Mouse (Mus musculus) neural tube, embryonic 10.5 days (tissue): ENCODE data around the gene Grik4.

Experiments
- DNase-seq: peaks from one replicate; pipeline ENCODE4 v3.0.0-alpha.2; 2017; ENCODE audit warnings: low spot score; ENCODE audit errors: extremely low spot score

Grik4 gene

GRCm38 (mm10) chr9:42674017-42674412 lies 270.3 kb downstream of the Grik4 start:
- no peak for DNase-seq

GRCm38 (mm10) chr9:42673385-42674016 lies 270.8 kb downstream of the Grik4 start:
- DNase-seq = peak; percentile 21

GRCm38 (mm10) chr9:42672982-42673381 lies 271.3 kb downstream of the Grik4 start:
- no peak for DNase-seq

- no peak for DNase-seq
Observed at GRCm38 (mm10) chr9:42670619-42671018, 273.7 kb downstream of the Grik4 start.

GRCm38 (mm10) chr9:42661481-42661880 lies 282.8 kb downstream of the Grik4 start:
- DNase-seq = no peak

GRCm38 (mm10) chr9:42652756-42653155 lies 291.5 kb downstream of the Grik4 start:
- peak; percentile 52 for DNase-seq

GRCm38 (mm10) chr9:42652309-42652708 lies 292.0 kb downstream of the Grik4 start:
- no peak for DNase-seq

GRCm38 (mm10) chr9:42649872-42650271 lies 294.4 kb downstream of the Grik4 start:
- DNase-seq = no peak

GRCm38 (mm10) chr9:42648051-42648450 lies 296.2 kb downstream of the Grik4 start:
- no peak for DNase-seq

GRCm38 (mm10) chr9:42647596-42647995 lies 296.7 kb downstream of the Grik4 start:
- DNase-seq = no peak

- DNase-seq = no peak
Observed at GRCm38 (mm10) chr9:42646821-42647220, 297.5 kb downstream of the Grik4 start.

- no peak for DNase-seq
Observed at GRCm38 (mm10) chr9:42645161-42645560, 299.1 kb downstream of the Grik4 start.

GRCm38 (mm10) chr9:42642821-42643220 lies 301.5 kb downstream of the Grik4 start:
- no peak for DNase-seq

- no peak for DNase-seq
Observed at GRCm38 (mm10) chr9:42641550-42642117, 302.7 kb downstream of the Grik4 start.

GRCm38 (mm10) chr9:42636446-42636845 lies 307.8 kb downstream of the Grik4 start:
- DNase-seq = no peak

GRCm38 (mm10) chr9:42631479-42631878 lies 312.8 kb downstream of the Grik4 start:
- no peak for DNase-seq

GRCm38 (mm10) chr9:42627634-42628033 lies 316.7 kb downstream of the Grik4 start:
- DNase-seq = no peak

- no peak for DNase-seq
Observed at GRCm38 (mm10) chr9:42627146-42627545, 317.1 kb downstream of the Grik4 start.

GRCm38 (mm10) chr9:42626226-42626775 lies 318.0 kb downstream of the Grik4 start:
- no peak for DNase-seq

GRCm38 (mm10) chr9:42614409-42614808 lies 329.9 kb downstream of the Grik4 start:
- DNase-seq = no peak

- DNase-seq = no peak
Observed at GRCm38 (mm10) chr9:42613827-42614226, 330.5 kb downstream of the Grik4 start.

- DNase-seq = no peak
Observed at GRCm38 (mm10) chr9:42612482-42612991, 331.8 kb downstream of the Grik4 start.

- no peak for DNase-seq
Observed at GRCm38 (mm10) chr9:42601445-42601844, 342.8 kb downstream of the Grik4 start.
